Mouse (Mus musculus): Measurements from ENCODE around the gene Ptgir. TPM values are rescaled to one million over a fixed set of nuclear protein-coding genes. Genes with fewer than 3 reads are reported as not detected.

The Ptgir gene
- polyA plus RNA-seq, 1 experiment from 2014 or later: 0.22 TPM

DNA sequence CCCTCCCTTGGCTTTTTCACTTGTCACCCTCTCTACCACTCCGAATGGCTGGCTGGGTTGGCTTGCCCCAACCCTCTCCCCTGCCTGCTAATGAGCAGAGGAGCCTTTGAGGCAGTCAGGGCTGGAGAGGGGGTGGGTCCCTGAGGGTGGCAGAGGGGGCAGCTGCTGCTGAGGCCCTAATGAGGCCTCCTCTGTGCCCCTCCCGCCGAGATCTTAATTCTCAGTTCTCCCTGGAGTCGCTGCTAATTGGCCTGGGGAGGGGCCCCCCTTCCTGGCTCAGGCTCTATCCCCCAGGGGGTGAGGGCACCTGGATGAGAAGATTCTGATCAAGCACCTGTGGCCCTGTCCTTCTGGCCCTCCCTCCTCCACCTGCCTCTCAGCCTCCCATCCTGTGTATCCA, 12.0 kb upstream of the Ptgir start:
- WGBS: 0% methylated on average over 4 of the region's 4 CpGs
- Histone ChIP-seq H3K27me3 (replicated peaks; ENCODE audit: control insufficient read depth, insufficient read depth, low read length) (peaks cover 13% of the 10 kb centered on the region; the same call in 1 of the 2 replicates), H3K27ac (ENCODE audit: low read depth, low read length) (no peak overlapping the region; the same call in 1 of the 2 replicates), H3K9me3 (replicated peaks; ENCODE audit: control insufficient read depth, low read length) (no peaks in the 10 kb centered on the region), H3K9ac (ENCODE audit: low read length) (peak overlapping the region; percentile 33; the same call in 1 of the 2 replicates), H3K36me3 (ENCODE audit: control insufficient read depth, insufficient read depth, low read length) (no peaks in the 10 kb centered on the region), H3K4me3 (ENCODE audit: low read depth, low read length) (no peak overlapping the region), H3K4me2 (ENCODE audit: low read length) (peak overlapping the region; percentile 50), H3K4me1 (ENCODE audit: control insufficient read depth, insufficient read depth, low read length) (peaks cover 19% of the 10 kb centered on the region)
- DNase-seq (ENCODE audit: low spot score) (peak; percentile 61), ATAC-seq (peak; percentile 54)

DNA sequence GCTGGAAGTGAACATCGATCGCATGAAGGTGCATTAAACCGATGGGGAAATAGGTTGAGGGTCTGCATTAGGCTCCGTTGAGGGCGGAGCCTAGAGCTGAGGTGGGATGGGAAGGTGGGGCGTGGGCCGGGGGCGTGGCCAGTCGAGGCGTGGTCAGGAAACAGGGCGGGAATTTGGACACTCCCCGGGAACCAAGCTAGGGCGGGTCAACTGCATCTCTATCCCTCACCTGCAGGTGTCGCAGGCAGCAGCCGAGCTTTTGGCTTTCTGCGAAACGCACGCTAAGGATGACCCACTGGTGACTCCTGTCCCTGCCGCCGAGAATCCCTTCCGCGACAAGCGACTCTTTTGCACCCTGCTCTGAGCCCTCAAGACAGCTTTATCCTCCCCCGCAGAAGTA, 11.3 kb upstream of the Ptgir start:
- H3K4me2 ChIP-seq (ENCODE audit: low read length): peak overlapping the region; percentile 50
- H3K9ac ChIP-seq (ENCODE audit: low read length): peak overlapping the region; percentile 33
- no peaks in the 10 kb centered on the region for H3K9me3 ChIP-seq (replicated peaks; ENCODE audit: control insufficient read depth, low read length)
- WGBS: 1% methylated on average over 24 of the region's 24 CpGs
- H3K4me1 ChIP-seq (ENCODE audit: control insufficient read depth, insufficient read depth, low read length): peaks cover 19% of the 10 kb centered on the region
- peak overlapping the region; percentile 55; the same call in 1 of the 2 replicates for H3K27ac ChIP-seq (ENCODE audit: low read depth, low read length)
- DNase-seq (ENCODE audit: low spot score) (peak; percentile 81), ATAC-seq (peak; percentile 52)
- H3K27me3 ChIP-seq (replicated peaks; ENCODE audit: control insufficient read depth, insufficient read depth, low read length): peaks cover 13% of the 10 kb centered on the region; the same call in 1 of the 2 replicates
- no peaks in the 10 kb centered on the region for H3K36me3 ChIP-seq (ENCODE audit: control insufficient read depth, insufficient read depth, low read length)
- H3K4me3 ChIP-seq (ENCODE audit: low read depth, low read length): peak overlapping the region; percentile 19

DNA sequence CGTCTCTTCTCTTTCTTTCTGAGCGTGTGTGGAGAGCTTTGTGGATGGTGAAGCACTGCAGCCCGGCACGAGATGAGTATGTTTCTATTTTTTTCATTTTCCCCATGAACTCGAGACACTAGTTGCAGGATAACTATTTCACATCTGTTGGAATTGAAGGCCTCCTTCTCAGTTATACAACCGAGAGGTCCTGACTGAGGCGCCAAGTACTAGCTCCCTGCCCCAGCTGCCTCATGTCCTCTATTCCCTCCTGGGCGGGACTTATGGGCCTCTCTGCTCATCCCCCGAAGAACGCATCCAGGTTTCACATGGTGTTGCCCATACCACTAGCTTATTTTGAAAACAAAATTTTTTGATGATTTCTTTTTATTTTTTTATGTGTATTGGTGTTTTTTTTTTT, 10.8 kb upstream of the Ptgir start:
- no peak for ATAC-seq
- no peak overlapping the region for H3K9ac ChIP-seq (ENCODE audit: low read length)

DNA sequence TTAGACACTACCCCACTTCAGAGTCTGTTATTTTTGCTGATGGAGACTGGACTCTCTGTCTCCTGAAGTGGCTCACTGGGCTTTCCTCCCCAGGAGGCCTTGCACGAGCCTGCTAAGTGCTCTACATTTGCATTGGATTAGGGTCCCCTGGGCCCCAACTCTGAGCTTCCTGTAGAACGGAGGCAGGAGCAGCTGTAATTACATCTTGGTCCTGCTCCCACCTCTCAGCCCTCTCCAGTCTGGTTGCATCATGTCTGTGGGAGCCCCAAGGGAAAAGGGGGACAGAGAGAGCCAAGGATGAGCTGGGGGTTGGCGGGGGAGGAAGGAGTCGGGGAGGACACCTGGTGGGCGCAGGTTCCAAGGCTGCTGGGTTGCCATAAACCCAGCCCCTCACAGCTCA, 5.8 kb upstream of the Ptgir start:
- Histone ChIP-seq H3K27me3 (replicated peaks; ENCODE audit: control insufficient read depth, insufficient read depth, low read length) (no peaks in the 10 kb centered on the region), H3K27ac (ENCODE audit: low read depth, low read length) (no peak overlapping the region), H3K4me1 (ENCODE audit: control insufficient read depth, insufficient read depth, low read length) (no peaks in the 10 kb centered on the region), H3K4me3 (ENCODE audit: low read depth, low read length) (no peak overlapping the region), H3K9me3 (replicated peaks; ENCODE audit: control insufficient read depth, low read length) (no peaks in the 10 kb centered on the region), H3K4me2 (ENCODE audit: low read length) (no peak overlapping the region), H3K9ac (ENCODE audit: low read length) (no peak overlapping the region), H3K36me3 (ENCODE audit: control insufficient read depth, insufficient read depth, low read length) (no peaks in the 10 kb centered on the region)
- no peak for DNase-seq (ENCODE audit: low spot score)
- ATAC-seq: no peak
- 14% methylated on average over 5 of the region's 5 CpGs for WGBS

More for the DNA sequence above, 10.8 kb upstream of the Ptgir start:
- no peaks in the 10 kb centered on the region for H3K36me3 ChIP-seq (ENCODE audit: control insufficient read depth, insufficient read depth, low read length)
- no peak overlapping the region for H3K4me3 ChIP-seq (ENCODE audit: low read depth, low read length)
- peaks cover 19% of the 10 kb centered on the region for H3K4me1 ChIP-seq (ENCODE audit: control insufficient read depth, insufficient read depth, low read length)
- peaks cover 13% of the 10 kb centered on the region; the same call in 1 of the 2 replicates for H3K27me3 ChIP-seq (replicated peaks; ENCODE audit: control insufficient read depth, insufficient read depth, low read length)
- WGBS: 29% methylated on average over 10 of the region's 10 CpGs
- H3K9me3 ChIP-seq (replicated peaks; ENCODE audit: control insufficient read depth, low read length): no peaks in the 10 kb centered on the region
- H3K27ac ChIP-seq (ENCODE audit: low read depth, low read length): no peak overlapping the region
- no peak for DNase-seq (ENCODE audit: low spot score)
- H3K4me2 ChIP-seq (ENCODE audit: low read length): peak overlapping the region; percentile 50

DNA sequence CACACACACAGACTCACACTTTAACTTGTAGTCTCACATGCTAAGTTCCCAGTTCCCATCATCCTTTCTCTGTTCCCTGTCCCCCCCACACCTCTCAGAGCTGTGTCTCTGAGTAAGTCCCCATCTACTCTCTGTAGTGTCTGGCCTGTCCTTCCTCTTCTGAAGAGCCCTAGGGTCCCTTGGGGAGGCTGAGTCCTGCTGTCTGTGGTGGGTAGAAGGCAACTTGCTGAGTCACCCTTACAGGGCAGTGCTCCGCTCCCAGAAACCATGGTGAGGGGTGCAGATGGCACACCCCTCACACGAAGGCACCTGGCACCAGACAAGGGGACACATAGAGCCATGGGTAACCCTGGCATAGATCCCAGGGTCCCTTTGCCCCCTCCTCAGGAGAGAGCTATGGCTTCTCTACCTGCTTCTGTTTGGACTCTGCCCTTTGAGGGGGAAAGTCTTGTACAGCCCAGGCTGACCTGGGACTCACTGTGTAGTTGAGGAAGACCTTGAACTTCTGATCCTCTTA, 2.8 kb upstream of the Ptgir start:
- no peak overlapping the region for H3K4me2 ChIP-seq (ENCODE audit: low read length)
- H3K9ac ChIP-seq (ENCODE audit: low read length): no peak overlapping the region
- H3K4me3 ChIP-seq (ENCODE audit: low read depth, low read length): no peak overlapping the region
- H3K27ac ChIP-seq (ENCODE audit: low read depth, low read length): no peak overlapping the region
- 64% methylated on average over 2 of the region's 2 CpGs for WGBS
- H3K36me3 ChIP-seq (ENCODE audit: control insufficient read depth, insufficient read depth, low read length): no peaks in the 10 kb centered on the region
- no peaks in the 10 kb centered on the region for H3K9me3 ChIP-seq (replicated peaks; ENCODE audit: control insufficient read depth, low read length)
- peaks cover 2% of the 10 kb centered on the region; the same call in 1 of the 2 replicates for H3K4me1 ChIP-seq (ENCODE audit: control insufficient read depth, insufficient read depth, low read length)
- ATAC-seq: no peak
- DNase-seq (ENCODE audit: low spot score): no peak
- no peaks in the 10 kb centered on the region for H3K27me3 ChIP-seq (replicated peaks; ENCODE audit: control insufficient read depth, insufficient read depth, low read length)

DNA sequence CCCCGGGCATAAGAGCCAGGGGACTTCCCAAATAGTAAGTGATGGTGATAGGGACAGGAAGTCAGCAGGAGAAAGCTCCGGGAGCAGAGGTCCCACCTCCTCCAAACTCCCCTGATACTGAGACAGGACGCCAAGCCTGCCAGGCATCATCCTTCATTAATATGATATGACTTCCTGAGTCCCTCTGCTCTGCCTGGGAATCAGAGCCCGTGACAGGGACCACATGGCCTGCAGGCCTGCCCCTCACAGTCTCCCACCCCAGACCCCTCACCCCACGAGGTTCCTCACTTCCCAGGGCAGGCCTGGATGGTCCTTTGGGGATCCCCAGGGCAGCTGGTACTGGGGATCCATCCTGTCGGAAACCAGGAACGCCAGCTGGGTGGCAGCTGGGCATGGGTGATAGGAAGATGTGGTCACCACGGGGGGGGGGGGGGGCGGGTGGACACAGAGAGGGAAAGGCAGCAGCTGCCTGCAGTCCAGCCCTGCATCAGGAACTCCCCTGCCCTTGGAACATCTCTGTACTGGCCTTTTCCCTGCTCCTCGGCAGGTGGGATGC, 2.1 kb upstream of the Ptgir start:
- ATAC-seq: no peak
- Histone ChIP-seq H3K36me3 (ENCODE audit: control insufficient read depth, insufficient read depth, low read length) (no peaks in the 10 kb centered on the region), H3K4me1 (ENCODE audit: control insufficient read depth, insufficient read depth, low read length) (peaks cover 2% of the 10 kb centered on the region; the same call in 1 of the 2 replicates), H3K9me3 (replicated peaks; ENCODE audit: control insufficient read depth, low read length) (no peaks in the 10 kb centered on the region), H3K9ac (ENCODE audit: low read length) (no peak overlapping the region), H3K27ac (ENCODE audit: low read depth, low read length) (no peak overlapping the region), H3K4me3 (ENCODE audit: low read depth, low read length) (no peak overlapping the region), H3K27me3 (replicated peaks; ENCODE audit: control insufficient read depth, insufficient read depth, low read length) (no peaks in the 10 kb centered on the region), H3K4me2 (ENCODE audit: low read length) (no peak overlapping the region)
- DNase-seq (ENCODE audit: low spot score): no peak
- WGBS: 79% methylated on average over 8 of the region's 10 CpGs

DNA sequence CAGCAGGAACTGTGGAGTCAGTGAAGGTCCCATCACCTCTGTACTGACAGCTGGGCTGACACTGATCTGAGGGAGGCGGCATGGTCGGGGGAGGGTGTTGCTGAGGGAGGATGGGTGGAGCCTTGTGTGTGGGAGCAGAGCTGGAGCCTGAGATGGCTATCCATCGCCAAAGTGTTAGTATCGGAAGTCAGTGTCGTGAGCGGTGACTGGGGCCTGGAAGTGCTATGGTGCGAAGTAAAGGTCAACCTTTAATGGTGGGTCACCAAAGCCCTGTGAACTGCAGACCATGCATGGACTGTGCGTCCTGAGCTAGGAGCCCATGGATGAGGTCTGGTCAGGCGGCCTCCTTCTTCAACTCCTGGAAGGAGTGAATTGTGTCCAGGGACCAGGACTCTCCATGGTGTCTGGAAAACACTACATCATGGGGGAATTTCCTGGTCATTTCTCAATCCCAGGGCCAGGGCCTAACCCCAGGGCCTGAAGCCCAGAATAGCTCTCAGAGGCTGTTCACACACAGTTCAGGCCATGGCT, 734 bp upstream of the Ptgir start:
- H3K27me3 ChIP-seq (replicated peaks; ENCODE audit: control insufficient read depth, insufficient read depth, low read length): no peaks in the 10 kb centered on the region
- DNase-seq (ENCODE audit: low spot score): no peak
- no peak for ATAC-seq
- H3K27ac ChIP-seq (ENCODE audit: low read depth, low read length): no peak overlapping the region
- H3K9ac ChIP-seq (ENCODE audit: low read length): no peak overlapping the region
- H3K9me3 ChIP-seq (replicated peaks; ENCODE audit: control insufficient read depth, low read length): no peaks in the 10 kb centered on the region
- no peak overlapping the region for H3K4me3 ChIP-seq (ENCODE audit: low read depth, low read length)
- H3K36me3 ChIP-seq (ENCODE audit: control insufficient read depth, insufficient read depth, low read length): no peaks in the 10 kb centered on the region
- WGBS: 66% methylated on average over 9 of the region's 9 CpGs
- H3K4me1 ChIP-seq (ENCODE audit: control insufficient read depth, insufficient read depth, low read length): peaks cover 2% of the 10 kb centered on the region; the same call in 1 of the 2 replicates
- H3K4me2 ChIP-seq (ENCODE audit: low read length): no peak overlapping the region

DNA sequence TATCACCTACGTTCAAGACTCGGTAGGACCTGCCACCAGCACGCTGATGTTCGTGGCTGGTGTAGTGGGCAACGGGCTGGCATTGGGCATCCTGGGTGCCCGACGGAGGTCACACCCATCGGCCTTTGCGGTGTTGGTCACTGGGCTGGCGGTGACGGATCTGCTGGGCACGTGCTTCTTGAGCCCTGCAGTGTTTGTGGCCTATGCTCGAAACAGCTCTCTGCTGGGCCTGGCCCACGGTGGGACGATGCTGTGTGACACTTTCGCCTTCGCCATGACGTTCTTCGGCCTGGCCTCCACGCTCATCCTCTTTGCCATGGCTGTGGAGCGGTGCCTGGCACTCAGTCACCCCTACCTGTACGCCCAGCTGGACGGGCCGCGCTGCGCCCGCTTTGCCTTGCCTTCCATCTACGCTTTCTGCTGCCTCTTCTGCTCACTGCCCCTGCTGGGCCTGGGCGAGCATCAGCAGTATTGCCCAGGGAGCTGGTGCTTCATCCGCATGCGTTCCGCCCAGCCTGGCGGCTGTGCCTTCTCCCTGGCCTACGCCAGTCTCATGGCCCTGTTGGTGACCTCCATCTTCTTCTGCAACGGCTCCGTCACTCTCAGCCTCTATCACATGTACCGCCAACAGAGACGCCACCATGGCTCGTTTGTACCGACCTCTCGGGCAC, 734 bp downstream of the Ptgir start:
- ATAC-seq (no peak), DNase-seq (ENCODE audit: low spot score) (no peak)
- Histone ChIP-seq H3K4me2 (ENCODE audit: low read length) (no peak overlapping the region), H3K9me3 (replicated peaks; ENCODE audit: control insufficient read depth, low read length) (no peaks in the 10 kb centered on the region), H3K36me3 (ENCODE audit: control insufficient read depth, insufficient read depth, low read length) (no peaks in the 10 kb centered on the region), H3K4me1 (ENCODE audit: control insufficient read depth, insufficient read depth, low read length) (peaks cover 2% of the 10 kb centered on the region; the same call in 1 of the 2 replicates), H3K9ac (ENCODE audit: low read length) (no peak overlapping the region), H3K27me3 (replicated peaks; ENCODE audit: control insufficient read depth, insufficient read depth, low read length) (no peaks in the 10 kb centered on the region), H3K27ac (ENCODE audit: low read depth, low read length) (no peak overlapping the region), H3K4me3 (ENCODE audit: low read depth, low read length) (no peak overlapping the region)
- WGBS: 94% methylated on average over 41 of the region's 41 CpGs

DNA sequence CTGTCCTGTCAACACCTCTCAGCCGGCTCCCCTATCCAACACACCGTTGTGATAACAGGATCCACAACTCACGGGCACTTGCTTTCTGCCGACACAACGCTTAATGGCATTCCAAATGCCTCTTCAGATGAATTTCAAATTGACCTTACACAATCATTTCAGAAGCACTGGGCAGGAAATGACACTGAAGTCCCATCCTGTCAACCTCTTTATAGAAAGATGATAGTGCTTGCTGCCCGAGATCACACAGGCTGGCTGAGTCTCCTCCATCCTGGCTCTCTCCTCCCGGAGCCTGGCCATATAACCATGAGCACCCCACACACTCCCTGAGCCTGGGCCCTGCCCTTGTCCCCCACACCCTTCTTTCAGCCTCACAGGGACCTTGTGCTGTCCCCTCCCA, 1.6 kb downstream of the Ptgir start:
- Histone ChIP-seq H3K4me2 (ENCODE audit: low read length) (no peak overlapping the region), H3K4me3 (ENCODE audit: low read depth, low read length) (no peak overlapping the region), H3K27me3 (replicated peaks; ENCODE audit: control insufficient read depth, insufficient read depth, low read length) (no peaks in the 10 kb centered on the region), H3K27ac (ENCODE audit: low read depth, low read length) (no peak overlapping the region), H3K4me1 (ENCODE audit: control insufficient read depth, insufficient read depth, low read length) (peaks cover 2% of the 10 kb centered on the region; the same call in 1 of the 2 replicates), H3K36me3 (ENCODE audit: control insufficient read depth, insufficient read depth, low read length) (no peaks in the 10 kb centered on the region), H3K9ac (ENCODE audit: low read length) (no peak overlapping the region), H3K9me3 (replicated peaks; ENCODE audit: control insufficient read depth, low read length) (no peaks in the 10 kb centered on the region)
- ATAC-seq: no peak
- DNase-seq (ENCODE audit: low spot score): no peak
- WGBS: 89% methylated on average over 7 of the region's 7 CpGs
